Mouse (Mus musculus) MEL (cell line): Measurements from ENCODE around the gene Diaph3. TPM values are rescaled to one million over a fixed set of nuclear protein-coding genes. Genes with fewer than 3 reads are reported as not detected.

Source experiments
- DNase-seq: peaks from one replicate; pipeline ENCODE4 v3.0.0; 2011; ENCODE audit warnings: low read depth, low spot score
- H3K27ac ChIP-seq: 2 replicates; pipeline ENCODE4 v1.5.1; 2012; ENCODE audit warnings: low read depth, mild to moderate bottlenecking, control low read depth, low read length, moderate library complexity; ENCODE audit not compliant: control insufficient read depth
- H3K27me3 ChIP-seq, 2 experiments: fragments of 150-350 bp in 1 of 2; sonication (generic) in 1 of 2; 2 replicates each; pipeline ENCODE4 v1.6.1; 2012; ENCODE audit warnings: low read length in 2 of 2, mild to moderate bottlenecking in 2 of 2, improper control_type of control experiment in 1 of 2, moderate library complexity in 1 of 2; ENCODE audit not compliant: insufficient read depth in 2 of 2, control insufficient read depth in 1 of 2
- H3K36me3 ChIP-seq, 2 experiments: 2 replicates each; pipeline ENCODE4 v1.6.1; 2012 to 2014; ENCODE audit warnings: low read length in 2 of 2, improper control_type of control experiment in 1 of 2, inconsistent platforms in 1 of 2, mild to moderate bottlenecking in 1 of 2; ENCODE audit not compliant: insufficient read depth in 2 of 2, control insufficient read depth in 1 of 2
- H3K4me1 ChIP-seq, 2 experiments: fragments of 150-350 bp in 1 of 2; sonication (generic) in 1 of 2; 2 replicates each; pipeline ENCODE4 v1.6.1; 2012; ENCODE audit warnings: low read length in 2 of 2, improper control_type of control experiment in 1 of 2, mild to moderate bottlenecking in 1 of 2; ENCODE audit not compliant: insufficient read depth in 2 of 2, control insufficient read depth in 1 of 2
- H3K4me3 ChIP-seq, 2 experiments: fragments of 150-350 bp in 1 of 2; sonication (generic) in 1 of 2; 2 replicates each; pipeline ENCODE4 v1.5.1; 2012; ENCODE audit warnings: low read depth in 2 of 2, low read length in 2 of 2, mild to moderate bottlenecking in 2 of 2, moderate library complexity in 2 of 2, control low read depth in 1 of 2, improper control_type of control experiment in 1 of 2; ENCODE audit not compliant: control insufficient read depth in 1 of 2, insufficient read depth in 1 of 2
- H3K79me2 ChIP-seq: 2 replicates; pipeline ENCODE4 v1.6.1; 2012; ENCODE audit warnings: mild to moderate bottlenecking, low read length, moderate library complexity; ENCODE audit not compliant: control insufficient read depth, poor library complexity, insufficient read depth
- H3K9ac ChIP-seq: 2 replicates; pipeline ENCODE4 v1.6.1; 2012; ENCODE audit warnings: low read depth, mild to moderate bottlenecking, control low read depth, low read length, moderate library complexity; ENCODE audit not compliant: control insufficient read depth, poor library complexity, severe bottlenecking
- H3K9me3 ChIP-seq: fragments of 150-350 bp; sonication (generic); replicated peaks from 2 replicates; pipeline ENCODE4 v1.6.1; 2012; ENCODE audit warnings: mild to moderate bottlenecking, low read length, improper control_type of control experiment, moderate library complexity; ENCODE audit not compliant: insufficient read depth
- BHLHE40 ChIP-seq: IDR thresholded peaks from 2 replicates; pipeline ENCODE4 v1.6.1; 2012; ENCODE audit warnings: low read depth, mild to moderate bottlenecking, inconsistent platforms, low read length, improper control_type of control experiment, borderline replicate concordance
- CHD1 ChIP-seq: IDR thresholded peaks from 2 replicates; pipeline ENCODE4 v1.6.1; 2012; ENCODE audit warnings: low read depth, mild to moderate bottlenecking, inconsistent platforms, low read length, improper control_type of control experiment
- CHD2 ChIP-seq: IDR thresholded peaks from 2 replicates; pipeline ENCODE4 v1.6.1; 2011; ENCODE audit warnings: low read length, improper control_type of control experiment
- CTCF ChIP-seq, 3 experiments: IDR thresholded peaks in 2 of 3; conservative IDR thresholded peaks in 1 of 3; 2 replicates each; pipeline ENCODE4 v1.5.1; 2011 to 2012; ENCODE audit warnings: low read length in 3 of 3, low read depth in 2 of 3, mild to moderate bottlenecking in 2 of 3, improper control_type of control experiment in 1 of 3, inconsistent platforms in 1 of 3, mixed read lengths in 1 of 3, moderate library complexity in 1 of 3; ENCODE audit not compliant: control insufficient read depth in 1 of 3, insufficient read depth in 1 of 3, poor library complexity in 1 of 3, severe bottlenecking in 1 of 3
- E2F4 ChIP-seq: IDR thresholded peaks from 2 replicates; pipeline ENCODE4 v1.6.1; 2011; ENCODE audit warnings: low read depth, low read length, improper control_type of control experiment, borderline replicate concordance
- ELF1 ChIP-seq: IDR thresholded peaks from 2 replicates; pipeline ENCODE4 v1.6.1; 2014; ENCODE audit warnings: low read depth, mild to moderate bottlenecking, inconsistent platforms, low read length, improper control_type of control experiment, moderate library complexity
- EP300 ChIP-seq, 2 experiments: IDR thresholded peaks; 2 replicates each; pipeline ENCODE4 v1.6.1; 2011; ENCODE audit warnings: improper control_type of control experiment in 2 of 2, low read length in 2 of 2, low read depth in 1 of 2, mild to moderate bottlenecking in 1 of 2
- GABPA ChIP-seq: IDR thresholded peaks from 2 replicates; pipeline ENCODE4 v1.6.1; 2012; ENCODE audit warnings: low read depth, mild to moderate bottlenecking, inconsistent platforms, low read length, improper control_type of control experiment, moderate library complexity
- GATA1 ChIP-seq: IDR thresholded peaks from 2 replicates; pipeline ENCODE4 v1.6.1; 2011; ENCODE audit warnings: low read depth, low read length, improper control_type of control experiment
- KAT2A ChIP-seq: conservative IDR thresholded peaks from 2 replicates; pipeline ENCODE4 v1.6.1; 2012; ENCODE audit warnings: low read depth, low read length, improper control_type of control experiment, inconsistent platforms
- MAFK ChIP-seq: IDR thresholded peaks from 2 replicates; pipeline ENCODE4 v1.6.1; 2011; ENCODE audit warnings: low read depth, mild to moderate bottlenecking, low read length, improper control_type of control experiment, borderline replicate concordance
- MAZ ChIP-seq: IDR thresholded peaks from 2 replicates; pipeline ENCODE4 v1.6.1; 2012; ENCODE audit warnings: low read depth, mild to moderate bottlenecking, inconsistent platforms, low read length, improper control_type of control experiment
- MXI1 ChIP-seq: IDR thresholded peaks from 2 replicates; pipeline ENCODE4 v1.6.1; 2011; ENCODE audit warnings: mild to moderate bottlenecking, low read depth, low read length, improper control_type of control experiment
- MYB ChIP-seq: IDR thresholded peaks from 2 replicates; pipeline ENCODE4 v1.6.1; 2011; ENCODE audit warnings: mild to moderate bottlenecking, low read depth, low read length, improper control_type of control experiment
- NELFE ChIP-seq: IDR thresholded peaks from 2 replicates; pipeline ENCODE4 v1.6.1; 2011; ENCODE audit warnings: low read depth, low read length, improper control_type of control experiment
- NRF1 ChIP-seq: IDR thresholded peaks from 2 replicates; pipeline ENCODE4 v1.6.1; 2014; ENCODE audit warnings: low read depth, mild to moderate bottlenecking, inconsistent platforms, low read length, improper control_type of control experiment, moderate library complexity; ENCODE audit not compliant: poor library complexity, insufficient read depth, severe bottlenecking
- POLR2A ChIP-seq, 2 experiments: IDR thresholded peaks; 2 replicates each; pipeline ENCODE4 v1.6.1; 2011 to 2012; ENCODE audit warnings: low read length in 2 of 2, mild to moderate bottlenecking in 2 of 2, control low read depth in 1 of 2, improper control_type of control experiment in 1 of 2, low read depth in 1 of 2, moderate library complexity in 1 of 2; ENCODE audit not compliant: control insufficient read depth in 1 of 2, insufficient read depth in 1 of 2, poor library complexity in 1 of 2
- POLR2AphosphoS2 ChIP-seq: IDR thresholded peaks from 2 replicates; pipeline ENCODE4 v1.6.1; 2011; ENCODE audit warnings: low read length, improper control_type of control experiment
- POLR2AphosphoS5 ChIP-seq: IDR thresholded peaks from 2 replicates; pipeline ENCODE4 v1.6.1; 2012; ENCODE audit warnings: low read depth, borderline replicate concordance, mild to moderate bottlenecking, inconsistent platforms, low read length, moderate library complexity, mixed read lengths
- RAD21 ChIP-seq: IDR thresholded peaks from 2 replicates; pipeline ENCODE4 v1.6.1; 2011; ENCODE audit warnings: mild to moderate bottlenecking, low read depth, low read length, improper control_type of control experiment
- RCOR1 ChIP-seq: IDR thresholded peaks from 2 replicates; pipeline ENCODE4 v1.6.1; 2012; ENCODE audit warnings: low read depth, mild to moderate bottlenecking, inconsistent platforms, low read length, improper control_type of control experiment
- TAL1 ChIP-seq: IDR thresholded peaks from 2 replicates; pipeline ENCODE4 v1.6.1; 2012; ENCODE audit warnings: mild to moderate bottlenecking, inconsistent platforms, low read length, moderate library complexity, mixed read lengths
- TBP ChIP-seq: IDR thresholded peaks from 2 replicates; pipeline ENCODE4 v1.8.0; 2011; ENCODE audit warnings: low read depth, low read length, improper control_type of control experiment
- TCF12 ChIP-seq: IDR thresholded peaks from 2 replicates; pipeline ENCODE4 v1.6.1; 2014; ENCODE audit warnings: low read depth, mild to moderate bottlenecking, inconsistent platforms, low read length, improper control_type of control experiment, moderate library complexity
- UBTF ChIP-seq: IDR thresholded peaks from 2 replicates; pipeline ENCODE4 v1.6.1; 2012; ENCODE audit warnings: low read depth, mild to moderate bottlenecking, inconsistent platforms, low read length, improper control_type of control experiment, moderate library complexity, borderline replicate concordance; ENCODE audit not compliant: insufficient read depth
- USF1 ChIP-seq: IDR thresholded peaks from 2 replicates; pipeline ENCODE4 v1.6.1; 2014; ENCODE audit warnings: low read depth, mild to moderate bottlenecking, inconsistent platforms, low read length, improper control_type of control experiment, moderate library complexity
- ZKSCAN1 ChIP-seq: IDR thresholded peaks from 2 replicates; pipeline ENCODE4 v1.6.1; 2012; ENCODE audit warnings: low read depth, mild to moderate bottlenecking, inconsistent platforms, low read length, improper control_type of control experiment, moderate library complexity
- ZMIZ1 ChIP-seq: IDR thresholded peaks from 2 replicates; pipeline ENCODE4 v1.6.1; 2012; ENCODE audit warnings: low read depth, mild to moderate bottlenecking, inconsistent platforms, low read length, improper control_type of control experiment, moderate library complexity
- polyA plus RNA-seq, 2 experiments: library from polyadenylated mRNA; stranded (reverse) in 1 of 2; unstranded in 1 of 2; fragments of >175 nt in 1 of 2; fragments of >200 nt in 1 of 2; gene quantifications; 2 replicates each; pipeline versions ENCODE4 v1.2.1 to v1.2.4; 2012; ENCODE audit warnings: low replicate concordance in 2 of 2, low read depth in 1 of 2; ENCODE audit not compliant: insufficient read length in 2 of 2, insufficient read depth in 1 of 2, missing spikeins in 1 of 2
- total RNA-seq: library from RNA; depleted of rRNA; stranded (reverse); fragments of 300-350 nt; gene quantifications from 2 replicates; pipeline ENCODE4 v1.2.3, GENCODE M21; 2012

The Diaph3 gene
- total and polyA plus RNA-seq, 3 experiments = 9.0 to 11.9 TPM; not detected in 1

GRCm38 (mm10) chr14:87146704-87147103, 5.7 kb upstream of the Diaph3 start:
- peaks cover 0 to 2% of the 10 kb centered on the region in 2 experiments; a peak in 1 of 4 replicates for H3K4me1 ChIP-seq
- no peaks in the 10 kb centered on the region for H3K79me2 ChIP-seq
- H3K4me3 ChIP-seq = no peak overlapping the region
- DNase-seq = no peak
- no peaks in the 10 kb centered on the region for H3K36me3 ChIP-seq
- H3K9ac ChIP-seq = no peak overlapping the region
- H3K27me3 ChIP-seq = no peaks in the 10 kb centered on the region
- no peak for TF ChIP-seq RAD21
- TF ChIP-seq NELFE = no peak
- no peak for TF ChIP-seq TCF12
- TF ChIP-seq USF1 = no peak
- TF ChIP-seq BHLHE40 = no peak
- TF ChIP-seq ZMIZ1 = no peak
- no peak for TF ChIP-seq ELF1
- TF ChIP-seq MYB = no peak
- TF ChIP-seq TAL1 = no peak
- no peak for TF ChIP-seq POLR2AphosphoS5
- TF ChIP-seq POLR2A (IDR thresholded peaks at IDR 0.05; ENCODE audit: control insufficient read depth in 1 of 2, insufficient read depth in 1 of 2, low read depth in 1 of 2, low read length in 2 of 2, poor library complexity in 1 of 2) = no peak
- TF ChIP-seq POLR2AphosphoS2 = no peak
- TF ChIP-seq GATA1 = no peak
- no peak for TF ChIP-seq RCOR1
- TF ChIP-seq CTCF (IDR thresholded peaks at IDR 0.05 in 2 of 3, conservative IDR thresholded peaks at IDR 0.05 in 1 of 3; ENCODE audit: control insufficient read depth in 1 of 3, insufficient read depth in 1 of 3, low read depth in 2 of 3, low read length in 3 of 3, poor library complexity in 1 of 3, severe bottlenecking in 1 of 3) = no peak
- no peak for TF ChIP-seq TBP
- TF ChIP-seq MAFK = no peak
- TF ChIP-seq CHD2 = no peak
- no peak for TF ChIP-seq UBTF
- no peak overlapping the region for H3K27ac ChIP-seq
- no peaks in the 10 kb centered on the region for H3K9me3 ChIP-seq

GRCm38 (mm10) chr14:87145351-87145750, 4.3 kb upstream of the Diaph3 start:
- H3K9ac ChIP-seq = no peak overlapping the region
- TF ChIP-seq MXI1 = no peak
- TF ChIP-seq NRF1 = no peak
- TF ChIP-seq E2F4 = no peak
- no peak for TF ChIP-seq GABPA
- TF ChIP-seq EP300 (IDR thresholded peaks at IDR 0.05; ENCODE audit: low read depth in 1 of 2, low read length in 2 of 2) = no peak
- no peak for TF ChIP-seq MAFK
- no peak for TF ChIP-seq TAL1
- no peak for TF ChIP-seq MYB
- TF ChIP-seq RCOR1 = no peak
- TF ChIP-seq UBTF = no peak
- no peak for TF ChIP-seq ZMIZ1
- TF ChIP-seq ZKSCAN1 = no peak
- no peak for TF ChIP-seq NELFE
- no peak for TF ChIP-seq KAT2A
- TF ChIP-seq USF1 = no peak
- no peak for TF ChIP-seq CTCF (IDR thresholded peaks at IDR 0.05 in 2 of 3, conservative IDR thresholded peaks at IDR 0.05 in 1 of 3; ENCODE audit: control insufficient read depth in 1 of 3, insufficient read depth in 1 of 3, low read depth in 2 of 3, low read length in 3 of 3, poor library complexity in 1 of 3, severe bottlenecking in 1 of 3)
- TF ChIP-seq CHD1 = no peak
- no peak for TF ChIP-seq MAZ
- DNase-seq = no peak

More at GRCm38 (mm10) chr14:87145351-87145750, 4.3 kb upstream of the Diaph3 start:
- Histone ChIP-seq H3K4me1 (peaks cover 0 to 6% of the 10 kb centered on the region in 2 experiments; a peak in 1 of 4 replicates), H3K27me3 (no peaks in the 10 kb centered on the region), H3K4me3 (no peak overlapping the region), H3K36me3 (no peaks in the 10 kb centered on the region), H3K27ac (no peak overlapping the region), H3K79me2 (peaks cover 3% of the 10 kb centered on the region), H3K9me3 (no peaks in the 10 kb centered on the region)
